Mouse (Mus musculus) hindbrain, postnatal 0 days (tissue): Measurements from ENCODE around the gene Hic1. TPM values are rescaled to one million over a fixed set of nuclear protein-coding genes. Genes with fewer than 3 reads are reported as not detected.

Source experiments
- ATAC-seq: fragments of 200-750 bp; cut with Nextera tagmentation; 2 replicates; pipeline ENCODE4 v1.8.0; 2017; ENCODE audit warnings: mild to moderate bottlenecking, moderate TSS enrichment, moderate library complexity
- DNase-seq: peaks from one replicate; pipeline ENCODE4 v3.0.0-alpha.2; 2015; ENCODE audit warnings: low spot score
- H3K27ac ChIP-seq: fragments of 300-500 bp; sonication (generic); 2 replicates; pipeline ENCODE4 v1.5.1; 2014; ENCODE audit warnings: mild to moderate bottlenecking
- H3K27me3 ChIP-seq: fragments of 300-500 bp; sonication (generic); 2 replicates; pipeline ENCODE4 v1.6.1; 2014; ENCODE audit warnings: low read length, mixed read lengths; ENCODE audit not compliant: insufficient read depth
- H3K36me3 ChIP-seq: fragments of 300-500 bp; sonication (generic); 2 replicates; pipeline ENCODE4 v1.6.1; 2014; ENCODE audit warnings: low read length, mixed read lengths; ENCODE audit not compliant: insufficient read depth
- H3K4me1 ChIP-seq: fragments of 300-500 bp; sonication (generic); 2 replicates; pipeline ENCODE4 v1.6.1; 2014; ENCODE audit warnings: antibody characterized with exemption, low read length, mixed read lengths; ENCODE audit not compliant: insufficient read depth
- H3K4me2 ChIP-seq: fragments of 300-500 bp; sonication (generic); 2 replicates; pipeline ENCODE4 v1.6.1; 2014; ENCODE audit warnings: low read depth, mild to moderate bottlenecking, low read length, moderate library complexity, mixed read lengths
- H3K4me3 ChIP-seq: fragments of 300-500 bp; sonication (generic); 2 replicates; pipeline ENCODE4 v1.5.1; 2014; ENCODE audit warnings: low read length
- H3K9ac ChIP-seq: fragments of 300-500 bp; sonication (generic); replicated peaks from 2 replicates; pipeline ENCODE4 v1.6.1; 2014; ENCODE audit warnings: mild to moderate bottlenecking, low read length, moderate library complexity, mixed read lengths
- H3K9me3 ChIP-seq: fragments of 300-500 bp; sonication (generic); 2 replicates; pipeline ENCODE4 v1.6.1; 2016; ENCODE audit warnings: low read length, mixed read lengths
- CTCF ChIP-seq: IDR thresholded peaks from 2 replicates; pipeline ENCODE4 v1.5.1; 2016; ENCODE audit warnings: antibody characterized with exemption, control low read depth, low read depth
- WGBS: fragments of 180-500 bp; shearing (Covaris S2); extraction: QIAGEN DNeasy Blood & Tissue Kit; methylation state at CpG from one replicate; pipeline ENCODE4 v1.1.7; 2014; 5-methylcytosine and 5-hydroxymethylcytosine counted together
- polyA plus RNA-seq: library from polyadenylated mRNA; unstranded; fragments of >200 nt; fragmentation: Nextera tagmentation; extraction: Ambion mirVana; gene quantifications from 2 replicates; pipeline ENCODE4 v1.2.1, GENCODE M21; 2015
- total RNA-seq: library from RNA; depleted of rRNA; stranded (reverse); fragments of >200 nt; gene quantifications from 2 replicates; pipeline ENCODE4 v1.2.3, GENCODE M21; 2014

Gene Hic1
- total and polyA plus RNA-seq, 2 experiments from 2014 or later, result 1.7 to 8.5 TPM

GRCm38 (mm10) chr11:75150346-75150745, 19.0 kb downstream of the Hic1 start:
- Histone ChIP-seq H3K4me3 (no peak overlapping the region), H3K36me3 (peaks cover 5% of the 10 kb centered on the region), H3K9ac (no peak overlapping the region), H3K4me2 (no peak overlapping the region), H3K27me3 (no peaks in the 10 kb centered on the region), H3K27ac (no peak overlapping the region), H3K4me1 (peaks cover 6% of the 10 kb centered on the region; the same call in 1 of the 2 replicates), H3K9me3 (no peaks in the 10 kb centered on the region)
- DNase-seq (no peak), ATAC-seq (no peak)
- no peak for TF ChIP-seq CTCF
- 89% methylated on average over 1 of the region's 1 CpGs for WGBS

GRCm38 (mm10) chr11:75148332-75149035, 20.8 kb downstream of the Hic1 start:
- Histone ChIP-seq H3K9ac (no peak overlapping the region), H3K27me3 (no peaks in the 10 kb centered on the region), H3K27ac (peak overlapping the region; percentile 49; the same call in 1 of the 2 replicates), H3K9me3 (no peaks in the 10 kb centered on the region), H3K4me2 (no peak overlapping the region), H3K36me3 (peaks cover 17% of the 10 kb centered on the region), H3K4me1 (peaks cover 6% of the 10 kb centered on the region; the same call in 1 of the 2 replicates), H3K4me3 (no peak overlapping the region)
- ATAC-seq (no peak), DNase-seq (no peak)
- TF ChIP-seq CTCF, result no peak
- WGBS, result 85% methylated on average over 11 of the region's 11 CpGs

- Histone ChIP-seq H3K4me3 (no peak overlapping the region), H3K27ac (peak overlapping the region; percentile 49), H3K4me2 (no peak overlapping the region), H3K27me3 (no peaks in the 10 kb centered on the region), H3K36me3 (peaks cover 21% of the 10 kb centered on the region), H3K9me3 (no peaks in the 10 kb centered on the region), H3K4me1 (peaks cover 6% of the 10 kb centered on the region; the same call in 1 of the 2 replicates), H3K9ac (no peak overlapping the region)
- 62% methylated on average over 3 of the region's 3 CpGs for WGBS
- ATAC-seq (peak; percentile 24; the same call in 1 of the 2 replicates), DNase-seq (no peak)
- no peak for TF ChIP-seq CTCF
Measured at GRCm38 (mm10) chr11:75147846-75148168, 21.5 kb downstream of the Hic1 start.

DNA sequence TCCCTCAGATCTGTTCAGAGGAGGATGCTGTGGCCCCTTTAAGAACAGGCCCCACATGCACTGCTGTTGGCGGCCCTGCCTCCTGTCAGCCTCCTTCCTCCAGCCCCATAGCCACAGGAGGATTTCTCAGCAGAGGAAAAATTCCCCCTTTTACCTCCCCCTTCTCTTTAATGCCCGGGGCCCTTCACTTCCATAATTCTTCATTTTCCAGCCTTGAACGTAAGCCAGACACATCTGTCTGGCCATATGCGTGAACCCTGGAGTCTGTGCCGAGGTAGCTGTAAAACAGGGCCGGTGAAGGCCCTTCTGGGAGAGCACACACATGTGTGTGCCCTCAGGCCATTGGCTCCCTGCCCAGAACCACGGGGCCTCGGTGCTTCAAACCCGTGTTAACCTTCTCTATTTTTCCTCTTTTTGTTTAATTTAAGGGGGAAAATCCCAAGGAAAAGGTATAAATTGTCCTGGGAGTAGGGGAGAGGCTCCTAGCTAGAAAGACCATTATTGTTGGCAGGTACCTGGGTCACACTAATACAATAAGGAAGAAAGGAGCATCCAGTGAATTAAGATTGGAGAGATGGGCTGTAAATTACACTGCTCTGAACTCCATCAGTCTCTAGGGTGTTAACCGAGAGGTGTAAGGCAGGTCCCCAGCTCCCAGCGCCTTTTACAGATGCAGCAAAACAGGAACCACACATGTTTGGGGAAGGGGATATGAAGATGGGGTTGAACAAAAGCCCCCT, 22.0 kb downstream of the Hic1 start:
- ATAC-seq, result 0 out of 2 replicates have a peak, but pooled peaks have one; percentile 27
- H3K4me2 ChIP-seq, result no peak overlapping the region
- H3K9me3 ChIP-seq, result no peaks in the 10 kb centered on the region
- no peak for TF ChIP-seq CTCF
- no peaks in the 10 kb centered on the region for H3K27me3 ChIP-seq
- 0 out of 2 replicates have a peak overlapping the region, but pooled peaks have one; percentile 28 for H3K9ac ChIP-seq
- peak; percentile 49 for DNase-seq
- peak overlapping the region; percentile 49 for H3K27ac ChIP-seq
- H3K4me1 ChIP-seq, result peaks cover 6% of the 10 kb centered on the region; the same call in 1 of the 2 replicates
- 27% methylated on average over 11 of the region's 11 CpGs for WGBS
- peaks cover 24% of the 10 kb centered on the region for H3K36me3 ChIP-seq
- H3K4me3 ChIP-seq, result no peak overlapping the region

GRCm38 (mm10) chr11:75145841-75146240, 23.5 kb downstream of the Hic1 start:
- H3K27me3 ChIP-seq, result no peaks in the 10 kb centered on the region
- no peak overlapping the region for H3K27ac ChIP-seq
- TF ChIP-seq CTCF, result no peak
- peaks cover 30% of the 10 kb centered on the region for H3K36me3 ChIP-seq
- H3K4me3 ChIP-seq, result no peak overlapping the region
- peaks cover 6% of the 10 kb centered on the region; the same call in 1 of the 2 replicates for H3K4me1 ChIP-seq
- 90% methylated on average over 2 of the region's 2 CpGs for WGBS
- ATAC-seq, result no peak
- no peak overlapping the region for H3K4me2 ChIP-seq
- H3K9me3 ChIP-seq, result no peaks in the 10 kb centered on the region
- no peak overlapping the region for H3K9ac ChIP-seq
- DNase-seq, result no peak

GRCm38 (mm10) chr11:75142749-75143148, 26.6 kb downstream of the Hic1 start:
- DNase-seq (no peak), ATAC-seq (no peak)
- no peak overlapping the region for H3K4me3 ChIP-seq
- H3K4me1 ChIP-seq, result peaks cover 6% of the 10 kb centered on the region
- peaks cover 26% of the 10 kb centered on the region for H3K36me3 ChIP-seq
- H3K9me3 ChIP-seq, result no peaks in the 10 kb centered on the region
- no peak for TF ChIP-seq CTCF
- H3K27me3 ChIP-seq, result no peaks in the 10 kb centered on the region
- no peak overlapping the region for H3K27ac ChIP-seq
- no peak overlapping the region for H3K4me2 ChIP-seq
- 85% methylated on average over 4 of the region's 4 CpGs for WGBS
- no peak overlapping the region for H3K9ac ChIP-seq
